Mouse (Mus musculus): ENCODE measurements around the gene Gm21905. TPM values are rescaled to one million over a fixed set of nuclear protein-coding genes. Genes with fewer than 3 reads are reported as not detected.

Gm21905 gene
- not detected in 2 replicates for polyA plus RNA-seq (2014; fragmentation: Nextera tagmentation; extraction: Ambion mirVana)

DNA sequence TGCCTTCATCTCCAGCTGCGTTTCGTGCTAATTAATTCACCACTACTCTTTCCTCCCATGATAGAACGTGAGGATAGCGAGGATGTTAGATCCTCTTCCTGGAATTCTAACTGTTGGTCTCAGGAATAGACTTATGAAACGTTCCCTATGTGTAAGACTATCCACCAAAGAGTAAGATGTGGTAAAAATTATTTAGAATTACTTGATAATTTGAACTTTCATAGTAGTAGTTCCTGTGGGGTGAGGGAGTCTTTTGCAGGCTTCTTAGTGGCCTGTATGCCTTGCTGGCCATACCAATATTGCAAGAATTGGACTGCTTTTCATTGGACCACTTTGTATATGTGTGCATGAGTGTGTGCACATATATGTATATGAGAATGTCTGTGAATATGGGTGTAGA, at the start of gene Gm21905:
Gm21905 (minus strand) TSS at position 101 of the 400 bp plus-strand sequence.
- H3K36me3 ChIP-seq (replicated peaks; ENCODE audit: control insufficient read depth, insufficient read depth, low read depth, low read length) = no peaks in the 10 kb centered on the region
- H3K4me1 ChIP-seq (ENCODE audit: control insufficient read depth, insufficient read depth, low read length) = no peaks in the 10 kb centered on the region
- no peak for ATAC-seq (replicated peaks; ENCODE audit: insufficient number of reproducible peaks, low FRiP score, low TSS enrichment, low read depth)
- no peaks in the 10 kb centered on the region for H3K9me3 ChIP-seq (replicated peaks; ENCODE audit: control insufficient read depth, low read length)
- H3K4me3 ChIP-seq (ENCODE audit: low read depth, low read length) = no peak within 1 kb of the TSS
- DNase-seq (ENCODE audit: low spot score) = no peak
- 86% methylated on average over 5 of the region's 5 CpGs for WGBS
- no peak within 1 kb of the TSS for H3K27ac ChIP-seq (replicated peaks; ENCODE audit: low read depth, low read length)
- no peak within 1 kb of the TSS for H3K4me2 ChIP-seq (ENCODE audit: low read depth, low read length)
- H3K27me3 ChIP-seq (ENCODE audit: control insufficient read depth, insufficient read depth, low read length) = no peaks in the 10 kb centered on the region
- no peak within 1 kb of the TSS for H3K9ac ChIP-seq (replicated peaks; ENCODE audit: low read length)

DNA sequence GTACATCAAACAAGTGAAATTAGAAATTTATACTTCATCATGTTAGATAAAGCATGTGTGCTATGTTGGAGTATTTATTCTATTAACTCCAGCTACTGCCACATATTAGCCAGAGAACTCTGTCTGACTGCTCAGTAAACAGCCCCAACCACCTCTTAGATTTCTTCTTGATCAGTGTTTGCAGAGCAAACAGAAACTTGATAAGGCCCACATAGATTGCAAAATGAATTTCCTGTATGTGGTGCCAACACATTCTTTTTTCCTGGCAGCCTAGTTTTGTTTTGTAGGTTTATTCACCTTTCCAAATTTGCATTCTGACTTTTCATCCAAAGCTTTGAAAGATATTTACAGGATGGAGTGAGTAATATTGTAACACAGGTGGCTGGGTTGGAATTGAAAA, 44.2 kb upstream of the Gm21905 start:
- H3K36me3 ChIP-seq (replicated peaks; ENCODE audit: control insufficient read depth, insufficient read depth, low read depth, low read length) = no peaks in the 10 kb centered on the region
- H3K4me3 ChIP-seq (ENCODE audit: low read depth, low read length) = no peak overlapping the region
- H3K4me2 ChIP-seq (ENCODE audit: low read depth, low read length) = no peak overlapping the region
- no peaks in the 10 kb centered on the region for H3K4me1 ChIP-seq (ENCODE audit: control insufficient read depth, insufficient read depth, low read length)
- H3K9ac ChIP-seq (replicated peaks; ENCODE audit: low read length) = no peak overlapping the region
- DNase-seq (ENCODE audit: low spot score) (no peak), ATAC-seq (replicated peaks; ENCODE audit: insufficient number of reproducible peaks, low FRiP score, low TSS enrichment, low read depth) (no peak)
- no peak overlapping the region for H3K27ac ChIP-seq (replicated peaks; ENCODE audit: low read depth, low read length)
- no peaks in the 10 kb centered on the region for H3K9me3 ChIP-seq (replicated peaks; ENCODE audit: control insufficient read depth, low read length)
- H3K27me3 ChIP-seq (ENCODE audit: control insufficient read depth, insufficient read depth, low read length) = no peaks in the 10 kb centered on the region

DNA sequence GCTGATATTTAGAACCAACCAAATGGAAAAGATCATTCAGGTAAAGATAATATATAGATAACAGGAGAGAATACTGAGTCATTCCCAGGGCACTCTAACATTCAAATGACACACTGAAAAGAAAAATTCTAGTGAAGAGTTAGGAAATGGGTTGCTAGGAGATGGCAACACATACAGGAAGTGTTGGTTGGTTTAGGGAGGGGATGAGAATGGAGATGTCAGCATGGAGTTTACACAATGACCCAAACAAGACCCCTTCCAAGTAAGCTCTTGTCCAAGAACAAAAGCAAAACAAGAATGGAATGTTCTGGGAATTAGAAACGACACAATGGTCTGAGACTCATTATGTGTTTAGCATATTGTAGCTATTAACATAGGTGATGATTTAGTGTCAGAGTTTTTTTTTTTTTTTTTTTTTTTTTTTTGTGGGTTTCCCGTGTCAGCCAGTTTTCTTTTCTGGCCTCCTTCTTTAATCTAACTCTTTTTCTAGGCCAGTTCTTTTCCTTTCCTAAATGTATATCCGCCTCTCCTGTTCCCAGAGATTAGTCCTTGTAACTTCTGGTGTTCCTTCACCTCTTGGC, 35.8 kb upstream of the Gm21905 start:
- ATAC-seq (replicated peaks; ENCODE audit: insufficient number of reproducible peaks, low FRiP score, low TSS enrichment, low read depth) (no peak), DNase-seq (ENCODE audit: low spot score) (no peak)
- Histone ChIP-seq H3K4me2 (ENCODE audit: low read depth, low read length) (no peak overlapping the region), H3K9me3 (replicated peaks; ENCODE audit: control insufficient read depth, low read length) (no peaks in the 10 kb centered on the region), H3K27ac (replicated peaks; ENCODE audit: low read depth, low read length) (no peak overlapping the region), H3K4me3 (ENCODE audit: low read depth, low read length) (no peak overlapping the region), H3K4me1 (ENCODE audit: control insufficient read depth, insufficient read depth, low read length) (no peaks in the 10 kb centered on the region), H3K9ac (replicated peaks; ENCODE audit: low read length) (no peak overlapping the region), H3K27me3 (ENCODE audit: control insufficient read depth, insufficient read depth, low read length) (no peaks in the 10 kb centered on the region), H3K36me3 (replicated peaks; ENCODE audit: control insufficient read depth, insufficient read depth, low read depth, low read length) (no peaks in the 10 kb centered on the region)
- WGBS = 60% methylated on average over 3 of the region's 3 CpGs

DNA sequence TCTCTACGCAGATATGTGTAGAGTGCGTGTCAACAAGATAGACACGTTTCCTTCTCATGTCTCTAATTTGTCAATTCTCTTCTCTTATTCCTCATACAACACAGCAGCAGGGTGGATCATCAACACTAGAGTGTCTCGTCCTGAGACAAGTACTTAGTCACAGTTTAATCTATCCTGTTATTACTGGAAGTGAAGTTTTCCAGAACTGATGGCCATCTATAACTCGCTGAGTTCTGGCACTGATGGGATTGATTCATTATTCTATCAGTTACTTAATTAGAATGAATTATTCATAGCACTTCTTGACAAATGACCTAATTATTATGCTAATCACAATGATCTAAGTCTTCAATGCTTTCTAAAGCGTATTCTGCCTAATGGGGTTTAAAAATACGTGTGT, 23.3 kb upstream of the Gm21905 start:
- Histone ChIP-seq H3K36me3 (replicated peaks; ENCODE audit: control insufficient read depth, insufficient read depth, low read depth, low read length) (no peaks in the 10 kb centered on the region), H3K27me3 (ENCODE audit: control insufficient read depth, insufficient read depth, low read length) (no peaks in the 10 kb centered on the region), H3K27ac (replicated peaks; ENCODE audit: low read depth, low read length) (no peak overlapping the region), H3K9me3 (replicated peaks; ENCODE audit: control insufficient read depth, low read length) (no peaks in the 10 kb centered on the region), H3K4me2 (ENCODE audit: low read depth, low read length) (no peak overlapping the region), H3K4me3 (ENCODE audit: low read depth, low read length) (no peak overlapping the region), H3K9ac (replicated peaks; ENCODE audit: low read length) (no peak overlapping the region), H3K4me1 (ENCODE audit: control insufficient read depth, insufficient read depth, low read length) (no peaks in the 10 kb centered on the region)
- DNase-seq (ENCODE audit: low spot score) = no peak
- WGBS = 81% methylated on average over 7 of the region's 7 CpGs
- no peak for ATAC-seq (replicated peaks; ENCODE audit: insufficient number of reproducible peaks, low FRiP score, low TSS enrichment, low read depth)

DNA sequence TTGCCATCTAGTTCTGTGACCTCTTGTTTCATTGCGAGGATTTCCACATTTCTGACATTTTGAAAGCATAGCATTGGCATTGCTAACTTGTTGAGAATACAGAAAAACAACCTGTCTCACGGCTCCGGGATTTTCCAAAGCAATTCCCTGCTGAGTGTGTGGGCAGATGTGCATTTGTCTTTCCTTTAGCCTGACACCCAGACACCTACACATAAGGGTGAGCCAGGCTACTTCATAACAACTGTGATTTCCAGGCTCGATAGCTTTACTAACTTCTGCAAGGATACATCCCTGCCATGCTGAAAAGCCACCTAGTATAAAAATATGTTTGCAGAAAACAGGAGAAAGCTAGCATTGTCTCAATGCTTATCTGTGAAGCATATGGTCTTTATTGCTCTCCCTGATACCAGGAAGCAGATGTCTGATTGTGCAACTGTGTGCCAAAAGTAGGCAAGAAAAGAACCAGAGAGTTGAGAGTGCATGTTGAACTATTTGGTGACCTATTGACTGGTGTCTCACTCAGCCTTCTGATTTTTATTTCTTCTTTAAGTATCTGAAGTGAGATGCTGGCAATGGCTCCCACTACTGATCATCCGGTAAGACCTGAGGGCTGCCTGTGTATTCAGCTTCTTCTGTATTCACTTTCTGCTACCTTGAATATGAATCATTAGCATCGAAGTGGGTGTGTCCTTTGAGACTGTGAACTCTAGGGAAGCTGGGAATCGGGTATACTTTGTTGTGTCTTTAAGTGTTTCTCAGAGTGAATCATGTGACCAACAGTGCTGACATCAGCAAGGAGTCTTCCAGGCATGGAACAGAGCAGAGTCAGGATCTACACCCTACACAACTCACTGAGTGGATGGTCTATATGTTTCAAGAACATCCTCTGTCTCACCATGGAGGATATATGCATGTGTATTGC, 15.7 kb upstream of the Gm21905 start:
- 82% methylated on average over 7 of the region's 7 CpGs for WGBS
- Histone ChIP-seq H3K27me3 (ENCODE audit: control insufficient read depth, insufficient read depth, low read length) (no peaks in the 10 kb centered on the region), H3K9me3 (replicated peaks; ENCODE audit: control insufficient read depth, low read length) (no peaks in the 10 kb centered on the region), H3K4me1 (ENCODE audit: control insufficient read depth, insufficient read depth, low read length) (no peaks in the 10 kb centered on the region), H3K9ac (replicated peaks; ENCODE audit: low read length) (no peak overlapping the region), H3K36me3 (replicated peaks; ENCODE audit: control insufficient read depth, insufficient read depth, low read depth, low read length) (no peaks in the 10 kb centered on the region), H3K4me3 (ENCODE audit: low read depth, low read length) (no peak overlapping the region), H3K27ac (replicated peaks; ENCODE audit: low read depth, low read length) (no peak overlapping the region), H3K4me2 (ENCODE audit: low read depth, low read length) (no peak overlapping the region)
- no peak for ATAC-seq (replicated peaks; ENCODE audit: insufficient number of reproducible peaks, low FRiP score, low TSS enrichment, low read depth)
- DNase-seq (ENCODE audit: low spot score) = no peak

DNA sequence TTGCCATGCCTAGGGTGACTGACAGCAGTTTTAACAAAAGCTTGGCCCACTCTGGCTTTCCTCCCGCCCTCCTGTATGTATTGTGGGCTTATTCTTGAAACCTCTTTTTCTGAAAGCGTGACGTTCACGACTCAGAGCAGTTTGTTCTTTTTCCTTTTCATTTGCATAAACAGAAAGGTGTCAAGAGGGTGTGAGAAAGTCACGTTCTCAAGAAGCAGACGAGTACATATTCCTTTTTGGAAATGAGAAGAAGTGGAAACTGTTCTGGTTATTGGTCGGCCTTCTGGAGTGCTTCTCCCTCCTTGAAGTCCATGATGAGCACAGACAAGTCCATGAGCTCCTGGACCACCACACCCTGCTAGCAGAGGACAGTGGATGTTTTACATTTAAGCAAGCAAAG, 9.3 kb upstream of the Gm21905 start:
- DNase-seq (ENCODE audit: low spot score) = no peak
- Histone ChIP-seq H3K36me3 (replicated peaks; ENCODE audit: control insufficient read depth, insufficient read depth, low read depth, low read length) (no peaks in the 10 kb centered on the region), H3K4me3 (ENCODE audit: low read depth, low read length) (no peak overlapping the region), H3K9me3 (replicated peaks; ENCODE audit: control insufficient read depth, low read length) (no peaks in the 10 kb centered on the region), H3K4me1 (ENCODE audit: control insufficient read depth, insufficient read depth, low read length) (no peaks in the 10 kb centered on the region), H3K9ac (replicated peaks; ENCODE audit: low read length) (no peak overlapping the region), H3K27me3 (ENCODE audit: control insufficient read depth, insufficient read depth, low read length) (no peaks in the 10 kb centered on the region), H3K27ac (replicated peaks; ENCODE audit: low read depth, low read length) (no peak overlapping the region), H3K4me2 (ENCODE audit: low read depth, low read length) (no peak overlapping the region)
- 80% methylated on average over 7 of the region's 7 CpGs for WGBS
- ATAC-seq (replicated peaks; ENCODE audit: insufficient number of reproducible peaks, low FRiP score, low TSS enrichment, low read depth) = no peak

DNA sequence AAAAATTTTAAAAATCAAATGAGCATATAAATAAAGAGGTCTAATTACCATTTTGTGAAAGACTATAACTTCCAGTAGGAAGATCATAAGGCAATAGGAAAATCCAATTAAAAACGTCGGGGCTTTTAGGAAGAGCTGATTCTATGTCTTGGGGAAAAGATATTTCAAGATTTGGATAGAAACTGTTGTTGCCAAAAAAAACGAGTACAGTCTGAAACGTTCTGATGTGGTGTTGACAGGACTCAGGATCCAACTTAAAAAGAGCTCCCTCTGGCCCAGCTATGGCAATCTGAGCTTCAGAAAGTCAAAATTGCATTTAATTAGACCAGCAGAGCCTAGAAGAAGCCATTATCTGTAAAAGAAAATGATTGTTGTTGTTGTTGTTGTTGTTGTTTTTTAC, 7.9 kb upstream of the Gm21905 start:
- 76% methylated on average over 4 of the region's 4 CpGs for WGBS
- DNase-seq (ENCODE audit: low spot score) (no peak), ATAC-seq (replicated peaks; ENCODE audit: insufficient number of reproducible peaks, low FRiP score, low TSS enrichment, low read depth) (no peak)
- Histone ChIP-seq H3K4me1 (ENCODE audit: control insufficient read depth, insufficient read depth, low read length) (no peaks in the 10 kb centered on the region), H3K9me3 (replicated peaks; ENCODE audit: control insufficient read depth, low read length) (no peaks in the 10 kb centered on the region), H3K27ac (replicated peaks; ENCODE audit: low read depth, low read length) (no peak overlapping the region), H3K4me2 (ENCODE audit: low read depth, low read length) (no peak overlapping the region), H3K36me3 (replicated peaks; ENCODE audit: control insufficient read depth, insufficient read depth, low read depth, low read length) (no peaks in the 10 kb centered on the region), H3K27me3 (ENCODE audit: control insufficient read depth, insufficient read depth, low read length) (no peaks in the 10 kb centered on the region), H3K9ac (replicated peaks; ENCODE audit: low read length) (no peak overlapping the region), H3K4me3 (ENCODE audit: low read depth, low read length) (no peak overlapping the region)

DNA sequence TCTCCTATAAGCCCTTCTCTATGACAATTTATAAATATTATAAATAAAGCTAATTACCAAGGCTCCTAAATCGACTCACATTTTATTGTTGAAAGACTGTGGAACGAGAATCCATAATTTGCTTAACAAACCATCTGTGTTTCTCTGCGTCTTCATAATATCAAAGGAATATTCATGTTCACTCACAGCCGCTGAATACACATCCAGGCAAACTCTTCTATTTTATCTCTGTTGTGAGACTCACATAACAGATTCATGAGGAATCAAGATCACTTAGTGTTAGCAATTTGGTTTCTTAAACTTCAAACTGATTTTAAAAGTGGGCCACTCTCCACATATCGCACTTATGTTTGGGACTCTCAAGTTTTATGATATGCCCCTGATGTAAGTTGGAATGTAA, 1.9 kb upstream of the Gm21905 start:
- no peak overlapping the region for H3K9ac ChIP-seq (replicated peaks; ENCODE audit: low read length)
- WGBS = 92% methylated on average over 5 of the region's 5 CpGs

More for the DNA sequence above, 1.9 kb upstream of the Gm21905 start:
- Histone ChIP-seq H3K27me3 (ENCODE audit: control insufficient read depth, insufficient read depth, low read length) (no peaks in the 10 kb centered on the region), H3K4me1 (ENCODE audit: control insufficient read depth, insufficient read depth, low read length) (no peaks in the 10 kb centered on the region), H3K36me3 (replicated peaks; ENCODE audit: control insufficient read depth, insufficient read depth, low read depth, low read length) (no peaks in the 10 kb centered on the region), H3K4me3 (ENCODE audit: low read depth, low read length) (no peak overlapping the region), H3K27ac (replicated peaks; ENCODE audit: low read depth, low read length) (no peak overlapping the region), H3K4me2 (ENCODE audit: low read depth, low read length) (no peak overlapping the region), H3K9me3 (replicated peaks; ENCODE audit: control insufficient read depth, low read length) (no peaks in the 10 kb centered on the region)
- ATAC-seq (replicated peaks; ENCODE audit: insufficient number of reproducible peaks, low FRiP score, low TSS enrichment, low read depth) (no peak), DNase-seq (ENCODE audit: low spot score) (no peak)
